Mouse (Mus musculus): ENCODE measurements at regions not wholly inside any gene's neighbourhood (a gene's known extent, or its start where the extent isn't known, plus 50 kb on each side); places are given as distances from the start of the nearest gene placed in this dataset.

- DNase-seq: no peak
- intact Hi-C loops (cut with DNase I): no loop called here
Measured at GRCm38 (mm10) chr11:34153749-34154525, 54.0 kb downstream of the Foxi1 start.

DNA sequence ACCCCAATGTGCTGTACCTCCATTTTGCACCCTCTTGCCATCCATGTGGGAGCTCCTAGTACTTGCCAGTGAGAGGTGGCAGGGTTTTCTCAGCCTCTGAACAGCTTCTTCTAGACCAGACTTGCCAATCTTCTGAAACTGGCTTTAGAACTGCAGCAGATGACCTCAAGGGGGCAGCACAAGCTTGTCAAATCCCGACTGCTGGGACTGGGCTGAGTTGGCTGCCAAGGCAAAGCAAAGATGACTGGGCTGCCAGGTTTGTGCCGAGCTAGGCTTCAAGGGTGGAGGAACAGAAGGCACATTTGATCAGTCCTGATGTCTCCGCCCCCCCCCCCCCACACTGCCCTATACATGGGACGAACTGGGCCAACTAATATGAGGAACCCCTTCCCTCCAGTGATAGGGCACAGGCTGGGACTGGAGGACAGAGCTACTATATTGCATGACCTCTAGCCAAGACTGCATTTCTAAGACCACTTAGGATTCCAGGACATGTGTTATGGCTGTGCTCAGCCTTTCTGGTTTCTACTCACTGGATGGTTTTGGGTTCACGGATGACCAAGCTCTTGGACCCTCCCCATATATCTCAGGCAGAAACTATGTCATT lies 51.1 kb upstream of the 4930469K13Rik start:
- DNase-seq: peak; percentile 72 to 80
- intact Hi-C loops (cut with DNase I): no loop called here
